Mouse (Mus musculus): ENCODE results near the gene Rnase2b. TPM values are rescaled to one million over a fixed set of nuclear protein-coding genes. Genes with fewer than 3 reads are reported as not detected.

The Rnase2b gene
- polyA plus RNA-seq, 1 experiment from 2014 or later, result not detected

DNA sequence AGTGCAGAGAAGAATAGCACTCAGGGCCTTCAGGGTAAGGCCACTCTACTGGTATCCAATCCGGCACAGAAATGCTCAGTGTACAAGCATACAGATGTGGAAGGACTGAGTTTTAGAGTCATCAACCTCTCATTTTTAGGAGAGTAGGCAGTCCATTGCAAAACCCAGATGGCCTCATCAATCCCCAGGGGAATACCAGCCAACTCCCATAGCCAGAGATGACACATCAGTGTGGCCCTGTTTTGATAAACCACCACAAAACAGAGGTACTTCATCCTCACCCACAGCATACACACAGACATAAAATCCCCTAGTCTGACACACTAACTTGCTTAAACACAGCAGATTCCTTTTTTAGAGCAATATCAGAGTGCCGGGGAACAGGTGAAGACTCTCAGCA is 38.4 kb downstream of the Rnase2b start:
- whole genome bisulfite sequencing, result 86% methylated on average over 2 of the region's 2 CpGs
- H3K4me1 ChIP-seq (ENCODE audit: control insufficient read depth, insufficient read depth, low read length), result no peaks in the 10 kb centered on the region
- no peaks in the 10 kb centered on the region for H3K9me3 ChIP-seq (replicated peaks; ENCODE audit: control insufficient read depth, low read length)
- no peaks in the 10 kb centered on the region for H3K36me3 ChIP-seq (ENCODE audit: control insufficient read depth, insufficient read depth)
- ATAC-seq (replicated peaks; ENCODE audit: extremely low read depth, insufficient read depth, low FRiP score), result no peak
- no peak overlapping the region for H3K27ac ChIP-seq (ENCODE audit: low read length)
- H3K27me3 ChIP-seq (ENCODE audit: control insufficient read depth, insufficient read depth, low read length), result no peaks in the 10 kb centered on the region
- H3K4me2 ChIP-seq (ENCODE audit: low read depth, low read length), result no peak overlapping the region
- no peak overlapping the region for H3K4me3 ChIP-seq (ENCODE audit: low read length)
- H3K9ac ChIP-seq (ENCODE audit: low read length), result no peak overlapping the region

DNA sequence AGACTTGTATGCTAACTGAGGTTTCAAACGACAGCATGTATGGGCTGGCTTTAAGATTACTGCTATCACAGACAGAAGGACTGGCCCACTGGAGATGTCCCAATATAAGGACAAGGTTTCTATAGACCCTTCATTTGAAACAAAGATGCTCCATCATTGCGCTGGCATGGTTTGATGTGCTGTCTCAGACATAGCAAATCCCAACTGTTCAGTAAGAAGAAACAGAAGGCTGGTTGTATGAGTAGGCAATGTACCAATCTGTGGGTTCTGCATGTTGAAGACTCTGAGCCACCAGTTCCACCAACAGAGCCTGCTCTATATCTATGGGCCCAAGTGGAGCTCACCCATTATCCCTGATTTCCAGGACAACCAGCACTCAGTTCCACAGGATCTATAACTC is 41.1 kb downstream of the Rnase2b start, which contains the start of gene Ear14:
TSS of gene Ear14 (plus strand) at position 277 of the 400 bp plus-strand sequence.
- H3K4me3 ChIP-seq (ENCODE audit: low read length), result no peak within 1 kb of the TSS
- no peaks in the 10 kb centered on the region for H3K9me3 ChIP-seq (replicated peaks; ENCODE audit: control insufficient read depth, low read length)
- no peak within 1 kb of the TSS for H3K9ac ChIP-seq (ENCODE audit: low read length)
- WGBS, result 81% methylated on average over 2 of the region's 2 CpGs
- no peaks in the 10 kb centered on the region for H3K4me1 ChIP-seq (ENCODE audit: control insufficient read depth, insufficient read depth, low read length)
- no peak within 1 kb of the TSS for H3K27ac ChIP-seq (ENCODE audit: low read length)
- no peaks in the 10 kb centered on the region for H3K36me3 ChIP-seq (ENCODE audit: control insufficient read depth, insufficient read depth)
- H3K27me3 ChIP-seq (ENCODE audit: control insufficient read depth, insufficient read depth, low read length), result no peaks in the 10 kb centered on the region
- H3K4me2 ChIP-seq (ENCODE audit: low read depth, low read length), result no peak within 1 kb of the TSS
- ATAC-seq (replicated peaks; ENCODE audit: extremely low read depth, insufficient read depth, low FRiP score), result no peak

Other genes starting within 250 kb of the Rnase2b start
- 134 and 141 TPM in 2 replicates for gene Osgep, start 237.4 kb upstream of the Rnase2b start, polyA plus RNA-seq (2015; fragmentation: Nextera tagmentation; extraction: Ambion mirVana)
- 118 and 126 TPM in 2 replicates for gene Apex1, start 237.3 kb upstream of the Rnase2b start, polyA plus RNA-seq (2015; fragmentation: Nextera tagmentation; extraction: Ambion mirVana)
- 32.5 and 37.9 TPM in 2 replicates for gene Pip4p1, start 231.4 kb upstream of the Rnase2b start, polyA plus RNA-seq (2015; fragmentation: Nextera tagmentation; extraction: Ambion mirVana)
- 32.0 and 36.9 TPM in 2 replicates for gene Pnp, start 231.2 kb upstream of the Rnase2b start, polyA plus RNA-seq (2015; fragmentation: Nextera tagmentation; extraction: Ambion mirVana)
- not detected in 2 replicates for gene Gm49342, start 217.7 kb upstream of the Rnase2b start, polyA plus RNA-seq (2015; fragmentation: Nextera tagmentation; extraction: Ambion mirVana)
- 0.31 and 0.43 TPM in 2 replicates for gene Pnp2, start 206.3 kb upstream of the Rnase2b start, polyA plus RNA-seq (2015; fragmentation: Nextera tagmentation; extraction: Ambion mirVana)
- gene Rnase10, start 154.5 kb upstream of the Rnase2b start, polyA plus RNA-seq (2015; fragmentation: Nextera tagmentation; extraction: Ambion mirVana), result 0.21 and 0.37 TPM in 2 replicates
- gene Rnase9, start 120.4 kb upstream of the Rnase2b start, polyA plus RNA-seq (2015; fragmentation: Nextera tagmentation; extraction: Ambion mirVana), result not detected in 2 replicates
- not detected in 2 replicates for gene Rnase11, start 112.1 kb upstream of the Rnase2b start, polyA plus RNA-seq (2015; fragmentation: Nextera tagmentation; extraction: Ambion mirVana)
- gene Rnase12, start 104.6 kb upstream of the Rnase2b start, polyA plus RNA-seq (2015; fragmentation: Nextera tagmentation; extraction: Ambion mirVana), result 0.71 TPM in 1 of 2 replicates, not detected in the other
- not detected in 2 replicates for gene Olfr750, start 87.8 kb upstream of the Rnase2b start, polyA plus RNA-seq (2015; fragmentation: Nextera tagmentation; extraction: Ambion mirVana)
- gene Rnase4, start 71.2 kb upstream of the Rnase2b start, polyA plus RNA-seq (2015; fragmentation: Nextera tagmentation; extraction: Ambion mirVana), result 27.3 and 30.5 TPM in 2 replicates
- gene Ang, start 71.1 kb upstream of the Rnase2b start, polyA plus RNA-seq (2015; fragmentation: Nextera tagmentation; extraction: Ambion mirVana), result 3.4 and 4.4 TPM in 2 replicates
- not detected in 2 replicates for gene Eddm3b, start 47.8 kb upstream of the Rnase2b start, polyA plus RNA-seq (2015; fragmentation: Nextera tagmentation; extraction: Ambion mirVana)
- gene Rnase6, start 38.4 kb upstream of the Rnase2b start, polyA plus RNA-seq (2015; fragmentation: Nextera tagmentation; extraction: Ambion mirVana), result 0.80 and 1.1 TPM in 2 replicates
- 0.91 and 1.1 TPM in 2 replicates for gene Rnase1, start 15.5 kb upstream of the Rnase2b start, polyA plus RNA-seq (2015; fragmentation: Nextera tagmentation; extraction: Ambion mirVana)
- gene Ang2, start 36.9 kb downstream of the Rnase2b start, polyA plus RNA-seq (2015; fragmentation: Nextera tagmentation; extraction: Ambion mirVana), result not detected in 2 replicates
- gene Ear14, start 41.1 kb downstream of the Rnase2b start, polyA plus RNA-seq (2015; fragmentation: Nextera tagmentation; extraction: Ambion mirVana), result not detected in 2 replicates
- gene Rnase2a, start 93.9 kb downstream of the Rnase2b start, polyA plus RNA-seq (2015; fragmentation: Nextera tagmentation; extraction: Ambion mirVana), result not detected in 2 replicates
- gene Gm7247, start 199.5 kb downstream of the Rnase2b start, polyA plus RNA-seq (2015; fragmentation: Nextera tagmentation; extraction: Ambion mirVana), result not detected in 2 replicates
- not detected in 2 replicates for gene Vmn2r88, start 248.6 kb downstream of the Rnase2b start, polyA plus RNA-seq (2015; fragmentation: Nextera tagmentation; extraction: Ambion mirVana)